Mouse (Mus musculus) intestine, postnatal 0 days (tissue): ENCODE results near the gene Ndufa11. TPM values are rescaled to one million over a fixed set of nuclear protein-coding genes. Genes with fewer than 3 reads are reported as not detected.
A peak's percentile ranks its signal among the peaks of the same experiment; 100 is the strongest.

Experiments
- ATAC-seq: fragments of 200-750 bp; cut with Nextera tagmentation; 2 replicates; pipeline ENCODE4 v1.8.0; 2017; ENCODE audit warnings: mild to moderate bottlenecking, moderate TSS enrichment, moderate library complexity
- H3K27ac ChIP-seq: fragments of 300-500 bp; sonication (generic); 2 replicates; pipeline ENCODE4 v1.5.1; 2014; ENCODE audit warnings: mild to moderate bottlenecking, low read depth, low read length, moderate library complexity
- H3K27me3 ChIP-seq: fragments of 300-500 bp; sonication (generic); replicated peaks from 2 replicates; pipeline ENCODE4 v1.6.1; 2014; ENCODE audit warnings: low read length, mixed read lengths; ENCODE audit not compliant: control insufficient read depth, insufficient read depth
- H3K36me3 ChIP-seq: fragments of 300-500 bp; sonication (generic); 2 replicates; pipeline ENCODE4 v1.6.1; 2014; ENCODE audit warnings: mild to moderate bottlenecking, moderate library complexity; ENCODE audit not compliant: control insufficient read depth, insufficient read depth
- H3K4me1 ChIP-seq: fragments of 300-500 bp; sonication (generic); replicated peaks from 2 replicates; pipeline ENCODE4 v1.6.1; 2014; ENCODE audit warnings: antibody characterized with exemption, low read length, mixed read lengths; ENCODE audit not compliant: control insufficient read depth, insufficient read depth
- H3K4me2 ChIP-seq: fragments of 300-500 bp; sonication (generic); replicated peaks from 2 replicates; pipeline ENCODE4 v1.6.1; 2014; ENCODE audit warnings: low read depth, mild to moderate bottlenecking, moderate library complexity
- H3K4me3 ChIP-seq: fragments of 300-500 bp; sonication (generic); 2 replicates; pipeline ENCODE4 v1.5.1; 2014; ENCODE audit warnings: low read depth, low read length
- H3K9ac ChIP-seq: fragments of 300-500 bp; sonication (generic); 2 replicates; pipeline ENCODE4 v1.6.1; 2014; ENCODE audit warnings: mild to moderate bottlenecking, low read depth, low read length
- H3K9me3 ChIP-seq: fragments of 300-500 bp; sonication (generic); 2 replicates; pipeline ENCODE4 v1.6.1; 2016; ENCODE audit warnings: mixed run types; ENCODE audit not compliant: control insufficient read depth
- CTCF ChIP-seq: sonication (generic); IDR thresholded peaks from 2 replicates; pipeline ENCODE4 v1.5.1; 2016; ENCODE audit warnings: low read depth, mild to moderate bottlenecking, control low read depth, antibody characterized with exemption, moderate library complexity
- WGBS: fragments of 180-500 bp; shearing (Covaris S2); extraction: QIAGEN DNeasy Blood & Tissue Kit; methylation state at CpG from one replicate; pipeline ENCODE4 v1.1.7; 2014; 5-methylcytosine and 5-hydroxymethylcytosine counted together
- polyA plus RNA-seq: library from polyadenylated mRNA; unstranded; fragments of >200 nt; fragmentation: Nextera tagmentation; extraction: Ambion mirVana; gene quantifications from 2 replicates; pipeline ENCODE4 v1.2.1, GENCODE M21; 2015

Ndufa11 gene
- polyA plus RNA-seq, 1 experiment from 2014 or later, result 718 TPM

GRCm38 (mm10) chr17:56765431-56765830 is 47.9 kb downstream of the Ndufa11 start:
- TF ChIP-seq CTCF, result no peak
- ATAC-seq, result no peak

GRCm38 (mm10) chr17:56766631-56767405 is 49.3 kb downstream of the Ndufa11 start:
- Histone ChIP-seq H3K9me3 (no peaks in the 10 kb centered on the region), H3K4me3 (no peak overlapping the region), H3K9ac (no peak overlapping the region), H3K27me3 (no peaks in the 10 kb centered on the region), H3K27ac (no peak overlapping the region), H3K36me3 (peaks cover 38% of the 10 kb centered on the region), H3K4me1 (0 out of 2 replicates have a peak, but pooled peaks cover 4% of the 10 kb centered on the region), H3K4me2 (no peak overlapping the region)
- no peak for ATAC-seq
- 96% methylated on average over 27 of the region's 27 CpGs for WGBS
- no peak for TF ChIP-seq CTCF

More at GRCm38 (mm10) chr17:56765431-56765830, 47.9 kb downstream of the Ndufa11 start:
- peak overlapping the region; percentile 70 for H3K4me2 ChIP-seq
- H3K27me3 ChIP-seq, result no peaks in the 10 kb centered on the region
- peaks cover 37% of the 10 kb centered on the region for H3K36me3 ChIP-seq
- 44% methylated on average over 12 of the region's 12 CpGs for WGBS
- no peaks in the 10 kb centered on the region for H3K9me3 ChIP-seq
- H3K27ac ChIP-seq, result peak overlapping the region; percentile 87; the same call in 1 of the 2 replicates
- 0 out of 2 replicates have a peak, but pooled peaks cover 4% of the 10 kb centered on the region for H3K4me1 ChIP-seq
- no peak overlapping the region for H3K9ac ChIP-seq
- H3K4me3 ChIP-seq, result peak overlapping the region; percentile 75

- Histone ChIP-seq H3K4me1 (0 out of 2 replicates have a peak, but pooled peaks cover 4% of the 10 kb centered on the region), H3K4me2 (no peak overlapping the region), H3K36me3 (peaks cover 38% of the 10 kb centered on the region), H3K4me3 (no peak overlapping the region), H3K27ac (peak overlapping the region; percentile 28; the same call in 1 of the 2 replicates), H3K27me3 (no peaks in the 10 kb centered on the region), H3K9ac (no peak overlapping the region), H3K9me3 (no peaks in the 10 kb centered on the region)
- ATAC-seq, result no peak
- no peak for TF ChIP-seq CTCF
- 92% methylated on average over 29 of the region's 29 CpGs for WGBS
Observed at GRCm38 (mm10) chr17:56767531-56768135, 50.1 kb downstream of the Ndufa11 start.

- no peak overlapping the region for H3K27ac ChIP-seq
- no peaks in the 10 kb centered on the region for H3K27me3 ChIP-seq
- ATAC-seq, result no peak
- WGBS, result 91% methylated on average over 11 of the region's 11 CpGs
- H3K4me2 ChIP-seq, result no peak overlapping the region
- H3K4me3 ChIP-seq, result no peak overlapping the region
- H3K4me1 ChIP-seq, result 0 out of 2 replicates have a peak, but pooled peaks cover 4% of the 10 kb centered on the region
- peaks cover 38% of the 10 kb centered on the region for H3K36me3 ChIP-seq
- TF ChIP-seq CTCF, result no peak
- H3K9ac ChIP-seq, result no peak overlapping the region
- no peaks in the 10 kb centered on the region for H3K9me3 ChIP-seq
Observed at GRCm38 (mm10) chr17:56768941-56769340, 51.4 kb downstream of the Ndufa11 start.

- TF ChIP-seq CTCF, result no peak
- Histone ChIP-seq H3K9ac (no peak within 1 kb of the TSS), H3K27ac (no peak within 1 kb of the TSS), H3K4me2 (no peak within 1 kb of the TSS), H3K4me3 (no peak within 1 kb of the TSS), H3K27me3 (no peaks in the 10 kb centered on the region), H3K4me1 (0 out of 2 replicates have a peak, but pooled peaks cover 4% of the 10 kb centered on the region), H3K36me3 (peaks cover 38% of the 10 kb centered on the region), H3K9me3 (no peaks in the 10 kb centered on the region)
- no peak for ATAC-seq
- WGBS, result 89% methylated on average over 5 of the region's 5 CpGs
Observed at GRCm38 (mm10) chr17:56769950-56770349, 52.4 kb downstream of the Ndufa11 start, which contains the start of gene Prr22. Gene Prr22 (plus strand): TSS chr17:56770250.

Other genes with a start within 250 kb of the Ndufa11 start
- gene Ptprs, start 241.3 kb upstream of the Ndufa11 start, polyA plus RNA-seq, result 15.2 and 15.7 TPM in 2 replicates
- not detected in 2 replicates for gene Znrf4, start 205.3 kb upstream of the Ndufa11 start, polyA plus RNA-seq
- not detected in 2 replicates for gene Gm20219, start 163.4 kb upstream of the Ndufa11 start, polyA plus RNA-seq
- gene Safb2, start 133.2 kb upstream of the Ndufa11 start, polyA plus RNA-seq, result 22.3 and 31.3 TPM in 2 replicates
- gene Safb, start 132.9 kb upstream of the Ndufa11 start, polyA plus RNA-seq, result 40.0 and 44.9 TPM in 2 replicates
- 358 and 361 TPM in 2 replicates for gene 2410015M20Rik, start 108.0 kb upstream of the Ndufa11 start, polyA plus RNA-seq
- gene Rpl36, start 104.4 kb upstream of the Ndufa11 start, polyA plus RNA-seq, result 1,422 and 1,459 TPM in 2 replicates
- 23.2 and 25.5 TPM in 2 replicates for gene Lonp1, start 90.9 kb upstream of the Ndufa11 start, polyA plus RNA-seq
- 0.65 and 0.68 TPM in 2 replicates for gene Catsperd, start 89.6 kb upstream of the Ndufa11 start, polyA plus RNA-seq
- 28.8 and 32.0 TPM in 2 replicates for gene Ranbp3, start 44.5 kb upstream of the Ndufa11 start, polyA plus RNA-seq
- gene Vmac, start 255 bp downstream of the Ndufa11 start, polyA plus RNA-seq, result 9.6 and 13.4 TPM in 2 replicates
- 20.6 and 21.0 TPM in 2 replicates for gene Nrtn, start 39.8 kb downstream of the Ndufa11 start, polyA plus RNA-seq
- gene Dus3l, start 47.0 kb downstream of the Ndufa11 start, polyA plus RNA-seq, result 16.1 and 16.6 TPM in 2 replicates
- gene Prr22, start 52.5 kb downstream of the Ndufa11 start, polyA plus RNA-seq, result 0.25 and 0.51 TPM in 2 replicates
- 1.4 and 1.6 TPM in 2 replicates for gene Rfx2, start 113.2 kb downstream of the Ndufa11 start, polyA plus RNA-seq
- not detected in 2 replicates for gene Acsbg2, start 156.7 kb downstream of the Ndufa11 start, polyA plus RNA-seq
- 0.23 and 0.30 TPM in 2 replicates for gene 1700061G19Rik, start 157.7 kb downstream of the Ndufa11 start, polyA plus RNA-seq
- 10.5 and 11.9 TPM in 2 replicates for gene Mllt1, start 217.6 kb downstream of the Ndufa11 start, polyA plus RNA-seq